Mouse (Mus musculus): ENCODE data around the gene Chil1.

Gene Chil1

DNA sequence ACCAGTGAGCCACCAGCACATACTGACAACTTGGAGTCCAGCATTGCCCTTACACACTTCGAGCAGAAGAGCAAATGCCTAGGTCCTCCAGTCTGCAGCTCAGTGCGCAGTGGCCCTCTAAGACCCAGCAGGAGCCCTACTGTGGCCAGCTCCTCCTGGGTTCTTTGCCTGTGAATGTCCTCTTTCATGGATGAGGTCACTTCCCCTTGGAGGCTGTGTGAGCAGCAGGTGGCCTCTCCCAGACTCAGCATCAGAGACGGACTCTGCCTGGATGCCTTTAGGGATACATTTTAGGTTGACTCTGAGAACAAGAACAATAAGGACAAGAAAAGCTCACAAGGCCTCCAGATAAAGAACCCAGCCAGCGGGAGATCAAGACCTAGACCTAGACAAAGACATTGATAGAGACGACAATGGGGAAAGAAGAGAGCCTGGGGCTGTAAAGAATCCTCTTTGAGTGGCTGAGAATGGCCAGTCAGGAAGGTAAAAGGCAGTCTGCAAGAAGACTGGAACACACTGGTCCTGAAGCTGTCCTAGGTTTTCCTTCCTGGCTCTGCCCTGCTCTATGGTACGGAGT is 28.3 kb downstream of the Chil1 start:
- no peak for DNase-seq

DNA sequence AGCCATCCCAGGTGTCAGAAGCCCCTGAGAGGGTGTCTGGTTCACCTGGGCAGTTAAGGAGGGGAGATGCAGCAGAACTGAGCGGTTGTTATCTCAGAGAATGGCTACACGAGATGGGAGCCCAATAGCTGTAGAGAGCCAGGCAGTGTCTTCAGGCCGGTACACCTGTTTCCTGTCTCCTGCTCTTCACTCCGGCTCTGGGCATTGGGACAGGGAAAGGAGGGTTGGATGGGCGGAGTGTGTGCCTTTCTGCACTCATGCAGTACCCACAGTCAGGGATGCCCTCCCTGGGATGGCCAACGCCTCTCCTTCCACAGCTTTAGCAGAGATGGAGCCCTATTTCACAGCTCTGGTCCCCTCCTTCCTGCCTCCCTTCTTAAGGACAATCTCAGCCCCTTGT is 29.1 kb downstream of the Chil1 start:
- no peak for DNase-seq

DNA sequence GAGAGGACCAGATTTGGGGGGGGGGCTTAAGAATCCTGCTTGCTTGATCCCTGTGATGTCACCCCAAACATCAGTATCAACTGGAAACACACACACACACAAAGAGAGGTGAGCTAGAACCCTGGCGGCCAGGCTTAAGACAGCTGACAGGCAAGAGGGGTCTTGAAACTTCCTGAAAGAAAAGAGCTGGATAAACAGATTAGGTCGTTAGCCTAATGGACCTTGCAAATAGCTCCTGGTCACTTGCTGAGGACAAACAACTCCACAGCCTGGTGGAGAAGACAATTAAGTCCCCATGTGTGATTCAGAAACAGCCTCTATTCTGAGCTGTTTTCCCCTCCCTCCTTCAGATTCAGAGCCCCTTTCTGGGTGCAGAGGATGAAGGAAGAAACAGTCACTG is 29.7 kb downstream of the Chil1 start:
- DNase-seq, result no peak

DNA sequence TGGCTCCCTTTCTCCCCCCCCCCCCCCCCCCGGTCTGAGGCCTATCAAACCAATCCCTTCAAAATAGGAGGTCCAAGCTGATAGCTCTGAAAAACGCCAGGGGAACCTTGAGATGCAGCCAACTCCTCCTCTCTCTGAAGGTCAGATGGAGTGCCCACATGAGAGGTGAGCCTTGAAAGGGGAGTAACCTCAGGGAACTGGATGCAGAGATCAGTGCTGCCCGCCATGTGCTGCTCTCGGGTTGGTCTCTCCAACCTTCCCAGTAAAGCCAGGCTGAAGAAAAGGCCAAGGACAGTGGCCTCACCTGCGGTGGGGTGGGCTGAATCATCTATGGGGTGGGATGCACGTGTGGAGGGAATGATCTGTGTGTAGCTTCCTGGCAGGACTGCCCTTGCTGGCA is 30.4 kb downstream of the Chil1 start:
- no peak for DNase-seq

DNA sequence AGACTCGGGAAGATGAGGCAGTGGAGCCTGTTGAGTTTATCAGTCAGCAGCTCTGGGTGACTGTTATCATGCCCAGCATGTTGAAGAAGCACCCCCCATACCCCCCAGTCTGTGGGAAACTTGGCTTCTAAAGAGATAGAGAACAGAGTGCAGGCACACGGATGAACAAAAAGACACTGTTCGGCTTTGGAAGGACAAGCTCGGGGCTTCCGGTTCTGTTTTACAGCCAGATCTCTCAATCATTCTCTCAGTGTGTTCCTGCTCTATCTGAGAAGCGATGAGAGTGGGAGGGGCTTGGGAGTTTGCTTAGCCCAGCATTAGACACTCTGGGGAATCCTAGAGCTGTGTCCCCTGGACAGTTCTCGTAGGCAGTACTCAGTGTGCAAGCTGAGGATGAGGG is 31.4 kb downstream of the Chil1 start:
- DNase-seq, result no peak

DNA sequence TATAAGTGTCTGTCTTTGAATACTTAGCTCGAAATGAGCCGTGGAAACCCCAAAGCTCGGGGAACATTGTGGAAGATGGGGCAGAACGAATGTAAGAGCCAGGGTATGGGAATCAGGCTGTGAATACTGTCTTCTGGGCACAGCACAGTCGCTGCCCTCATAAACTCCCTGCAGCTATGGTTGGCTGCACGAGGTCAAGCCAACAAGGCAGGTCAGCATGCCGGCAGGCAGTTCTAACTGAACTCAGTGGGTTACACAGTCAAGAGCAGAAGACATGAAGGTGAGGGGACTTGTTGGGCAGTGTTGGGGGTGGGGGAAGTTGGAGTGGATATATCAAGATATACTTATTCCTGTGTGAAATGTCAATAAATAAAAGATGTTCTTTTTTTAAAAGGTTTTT is 33.1 kb downstream of the Chil1 start:
- no peak for DNase-seq

DNA sequence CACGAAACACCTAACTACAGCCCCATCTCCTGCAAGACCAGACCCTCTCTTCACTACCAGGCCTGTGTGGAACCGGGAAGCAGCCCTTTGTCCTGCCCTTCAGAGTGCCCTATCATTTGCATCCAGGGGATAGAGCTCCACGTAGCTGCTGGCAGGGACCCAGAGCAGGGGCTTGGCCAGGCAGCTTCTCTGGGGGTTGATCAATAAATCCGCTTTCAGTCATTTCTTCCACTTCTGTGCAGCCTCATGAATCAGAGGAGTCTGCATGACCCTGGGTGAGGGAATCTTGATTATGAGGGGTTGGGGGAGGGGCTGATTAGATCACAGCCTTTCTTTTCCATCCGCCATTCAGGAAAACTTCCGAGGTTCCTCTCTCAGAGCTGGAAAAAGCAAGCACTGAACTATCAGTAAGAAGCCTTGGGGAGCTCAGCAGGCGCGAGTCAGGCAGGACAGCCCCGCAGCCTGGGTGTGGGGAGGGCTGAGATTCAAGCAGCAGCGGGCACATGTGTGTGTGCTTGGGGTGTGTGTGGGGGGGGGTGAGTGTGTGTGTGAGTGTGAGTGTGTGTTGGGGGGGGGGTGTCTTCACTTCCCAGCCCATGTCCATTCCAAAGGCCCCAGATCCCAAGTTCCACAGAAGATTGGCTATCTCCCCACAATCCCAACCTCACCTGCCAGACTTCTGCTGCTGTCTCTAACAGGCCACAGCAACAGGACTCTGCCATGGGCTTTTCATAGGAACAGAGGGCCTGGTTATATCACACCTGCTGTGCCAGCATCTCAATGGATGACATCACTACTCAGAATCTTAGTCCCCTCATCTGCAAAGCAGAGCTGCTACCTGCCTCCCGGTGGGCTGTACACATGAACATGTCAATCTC is 34.0 kb downstream of the Chil1 start:
- no peak for DNase-seq

DNA sequence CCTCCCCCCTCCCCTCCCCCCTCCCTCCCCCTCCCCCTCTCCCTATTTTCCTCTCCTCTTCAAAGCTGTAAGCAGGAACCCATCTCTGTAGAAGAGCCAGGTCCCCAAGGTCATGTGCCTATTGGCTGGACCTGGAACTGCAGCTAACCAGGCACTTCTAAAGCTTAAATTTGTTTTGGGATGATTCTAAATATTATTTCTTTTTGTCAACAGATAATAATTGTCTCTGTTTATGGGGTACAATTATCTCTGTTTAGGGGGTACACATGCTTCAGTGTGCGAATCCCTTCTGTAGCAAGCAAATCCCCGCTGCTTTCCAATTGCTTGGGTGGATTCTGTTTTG is 34.6 kb downstream of the Chil1 start:
- DNase-seq, result no peak

DNA sequence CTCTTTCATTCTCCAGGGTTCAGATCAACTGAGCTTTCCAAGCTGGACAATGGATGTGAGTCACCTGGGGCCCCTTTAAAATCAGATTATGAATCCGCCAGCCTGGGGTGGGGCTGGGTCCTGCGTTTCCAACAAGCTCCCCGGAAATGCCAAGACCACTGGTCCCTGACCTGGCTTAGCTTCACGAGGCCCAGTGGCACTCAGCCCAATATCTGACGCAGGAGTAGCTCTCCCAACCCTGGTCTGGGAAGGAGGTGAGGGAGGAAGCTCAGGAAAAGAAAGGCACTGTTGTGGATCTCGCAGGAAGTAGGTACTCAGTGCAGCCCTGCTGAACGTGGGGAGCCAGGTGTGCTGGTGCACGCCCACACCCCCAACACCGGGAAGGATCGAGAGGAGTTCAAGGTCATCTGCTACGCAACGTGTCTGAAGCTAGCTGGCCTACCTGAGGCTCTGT is 35.1 kb downstream of the Chil1 start:
- DNase-seq, result no peak

DNA sequence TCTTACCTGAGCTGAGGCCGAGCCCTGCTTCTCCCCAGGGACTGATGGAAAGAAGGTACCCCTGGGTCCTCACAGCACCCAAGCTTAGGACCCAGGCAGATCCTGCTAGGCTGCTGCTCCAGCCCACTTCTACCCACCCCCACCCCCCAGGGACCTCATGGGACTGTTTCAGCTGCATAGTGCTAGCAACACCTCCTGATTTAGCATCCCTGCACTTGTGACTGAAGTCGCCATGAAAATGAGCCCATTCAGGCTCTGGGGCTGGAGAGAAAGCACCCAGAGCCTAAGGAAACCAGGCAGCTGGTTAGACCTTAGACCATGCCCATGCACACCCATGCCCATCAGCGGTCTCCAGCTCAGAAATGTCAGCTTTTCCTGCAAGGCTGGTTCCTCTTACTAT is 36.0 kb downstream of the Chil1 start:
- DNase-seq, result no peak

DNA sequence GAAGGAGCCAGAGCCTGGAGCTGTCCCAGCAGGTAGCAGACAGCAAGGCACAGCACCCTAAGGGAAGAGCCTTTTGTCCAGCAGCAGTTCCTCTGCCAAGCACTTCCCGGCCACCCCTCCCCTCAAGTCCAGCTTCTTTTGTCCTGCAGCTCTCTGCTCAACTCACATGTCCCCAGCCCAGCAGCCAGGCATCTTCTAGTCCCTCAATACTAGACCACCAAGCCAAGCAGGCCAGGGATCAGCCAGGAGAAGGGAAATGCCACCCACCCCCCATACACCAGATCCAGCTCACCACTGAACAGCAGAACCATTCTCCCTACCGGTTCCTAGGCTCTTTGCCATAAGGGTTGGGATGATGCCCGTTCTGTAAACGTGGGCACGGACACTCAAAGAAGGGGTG is 37.6 kb downstream of the Chil1 start:
- DNase-seq, result no peak

DNA sequence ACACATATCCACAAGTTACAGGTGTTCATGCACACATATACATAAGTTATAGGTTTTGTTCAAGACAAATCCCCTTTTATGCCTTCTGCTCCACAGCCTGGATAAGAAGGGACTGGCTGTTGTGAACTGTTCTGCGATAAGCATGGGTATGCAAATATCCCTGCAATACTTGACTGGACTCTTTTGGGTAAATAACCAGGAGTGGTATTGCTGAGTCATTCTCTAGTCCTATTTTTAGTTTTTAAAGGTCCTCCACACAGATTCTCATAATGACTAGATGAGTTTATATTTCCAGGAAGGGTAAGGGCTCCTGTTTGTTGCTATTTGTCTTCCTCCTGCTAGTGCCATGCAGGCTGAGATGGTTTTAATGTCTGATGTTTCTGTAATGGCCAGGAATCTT is 39.2 kb downstream of the Chil1 start:
- no peak for DNase-seq

DNA sequence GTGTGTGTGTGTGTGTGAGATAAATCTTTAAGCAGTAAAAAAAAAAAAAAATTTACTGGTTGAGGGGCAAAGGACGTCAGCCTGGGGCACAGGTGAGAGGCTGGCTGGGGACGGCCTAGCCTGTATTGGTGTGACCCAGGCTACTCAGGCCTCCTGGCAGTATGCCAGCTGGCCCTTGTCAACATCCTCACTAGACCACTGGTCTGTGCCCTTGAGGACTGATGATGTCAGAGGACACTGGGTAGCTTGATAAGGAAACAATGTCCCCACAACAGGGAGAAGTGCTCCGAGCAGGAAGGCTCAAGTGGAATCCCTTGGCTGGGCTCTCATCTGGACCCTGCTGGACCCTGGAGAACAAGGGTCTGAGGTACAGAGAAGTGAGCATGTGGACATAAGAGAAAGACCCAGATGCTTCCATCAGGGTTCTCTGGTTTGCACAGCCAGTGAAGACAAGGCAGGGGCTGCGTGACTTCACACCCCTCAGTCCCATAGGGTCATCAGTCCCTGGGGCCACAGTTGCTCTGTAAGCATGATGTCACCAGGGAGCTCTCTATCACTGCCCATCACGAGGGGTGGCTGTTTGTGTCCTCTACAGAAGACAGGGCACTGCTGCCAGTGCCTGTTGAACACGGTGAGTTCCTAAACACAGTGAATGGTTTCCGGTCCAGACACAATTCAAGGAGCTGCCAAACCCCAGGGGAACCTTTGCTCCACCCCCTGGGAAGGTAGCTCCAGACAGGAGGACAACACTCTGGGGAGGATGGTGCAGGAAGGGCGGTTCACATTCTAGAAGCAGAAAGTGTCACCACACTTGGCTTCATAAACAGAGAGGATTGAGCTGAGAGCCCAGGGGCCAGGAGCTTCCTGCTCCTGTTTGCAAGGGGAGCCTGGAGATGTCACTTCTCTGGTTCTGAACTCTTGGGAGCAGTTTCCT is 40.4 kb downstream of the Chil1 start:
- no peak for DNase-seq

DNA sequence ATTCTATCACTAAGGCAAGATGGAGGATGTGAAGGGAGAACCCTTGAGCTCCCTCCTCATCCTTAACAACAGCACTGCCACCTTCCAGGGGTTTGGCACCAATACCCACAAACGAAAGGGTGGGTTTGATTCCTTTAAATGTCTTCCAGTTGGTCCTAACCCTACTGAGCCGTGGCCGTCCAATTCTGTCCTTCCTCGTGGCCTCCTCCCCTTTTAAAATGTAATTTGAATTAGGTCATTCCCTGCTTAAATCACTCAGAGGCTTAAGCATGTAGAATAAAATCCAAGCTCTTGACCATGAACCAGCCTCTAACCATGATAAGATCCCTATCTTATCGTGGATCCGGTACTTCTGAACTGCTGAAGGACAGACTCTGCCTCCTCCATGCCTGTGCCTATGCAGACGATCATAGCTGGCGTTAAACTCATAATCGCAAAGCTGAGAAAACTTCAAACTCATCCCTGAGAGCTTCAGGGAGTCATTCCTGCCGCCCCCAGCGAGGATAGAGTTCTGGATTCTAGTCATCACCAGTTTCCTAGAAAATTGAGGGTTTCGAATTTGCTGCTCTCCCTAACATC is 42.8 kb downstream of the Chil1 start:
- no peak for DNase-seq

DNA sequence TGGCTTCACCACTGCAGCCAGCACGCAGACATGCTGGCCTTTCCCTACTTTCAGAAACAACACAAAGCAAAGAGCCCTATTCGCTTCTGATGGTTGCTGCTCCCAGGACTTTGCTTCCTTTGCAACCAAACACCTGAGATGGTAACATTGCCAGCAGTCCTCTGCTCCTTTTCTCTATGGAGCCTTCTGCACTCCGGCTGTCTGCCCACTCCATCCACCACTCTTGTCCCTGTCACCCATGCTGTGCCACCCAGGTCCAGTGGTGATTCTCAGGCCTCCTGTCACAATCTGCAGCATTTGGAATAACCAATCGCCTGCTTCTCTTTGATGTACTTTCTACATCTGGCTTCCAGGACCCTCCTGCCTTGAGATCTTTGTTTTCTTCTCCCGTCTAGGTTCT is 43.4 kb downstream of the Chil1 start:
- DNase-seq, result no peak

DNA sequence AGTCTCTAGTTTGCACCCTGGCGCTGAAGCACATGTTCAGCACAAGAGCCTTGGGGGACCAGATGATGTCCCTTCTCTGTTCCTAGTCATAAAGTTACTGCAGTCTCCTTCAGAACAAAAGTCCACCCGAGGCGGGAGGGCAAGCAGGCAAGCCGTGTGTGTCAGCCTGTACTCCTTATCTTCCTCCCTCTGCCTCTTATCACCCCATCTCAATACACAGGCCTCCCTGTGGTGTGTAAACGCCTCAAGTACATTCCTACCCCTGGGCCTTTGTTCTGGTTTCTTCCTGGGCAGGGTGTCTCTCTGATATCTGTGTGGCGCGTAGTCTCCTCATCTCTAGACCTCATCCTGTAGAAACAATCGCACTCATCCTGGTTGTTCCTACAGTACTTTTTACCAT is 44.8 kb downstream of the Chil1 start:
- no peak for DNase-seq

DNA sequence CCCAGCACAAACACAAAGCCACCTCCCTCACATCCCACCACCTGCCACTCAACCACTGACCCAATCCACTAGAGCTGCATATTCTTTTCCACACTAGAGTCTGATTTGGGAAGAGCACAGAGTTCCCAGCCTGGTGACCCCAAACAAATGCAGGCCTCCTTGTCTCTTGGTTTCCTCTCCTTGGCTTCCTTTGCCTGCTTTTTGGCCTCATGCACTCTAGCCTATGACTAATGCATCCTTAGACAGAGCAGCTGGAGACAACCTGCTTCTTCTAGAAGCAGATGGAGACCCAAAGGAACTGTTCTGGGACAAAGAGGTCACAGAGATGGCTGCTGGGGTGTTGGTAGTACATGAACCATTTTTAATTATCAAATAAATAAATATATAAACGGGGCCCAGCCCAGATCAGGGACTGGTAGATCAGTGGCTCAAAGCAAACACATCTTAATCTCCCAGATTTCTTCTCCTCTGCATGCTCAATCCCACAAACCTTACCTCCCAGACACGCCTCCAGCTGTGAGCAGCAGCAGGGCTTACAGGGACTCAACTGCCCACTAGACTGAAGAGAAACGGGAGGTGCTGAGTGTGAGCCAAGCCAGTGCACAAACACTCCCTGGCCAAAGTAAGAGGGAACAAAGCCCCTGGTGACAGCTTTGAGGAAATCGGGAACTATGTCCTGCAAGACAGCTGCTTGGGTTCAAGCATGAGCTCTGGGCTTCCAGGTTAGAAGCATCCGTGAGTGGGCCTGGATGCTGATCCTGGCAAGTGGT is 48.0 kb downstream of the Chil1 start:
- DNase-seq, result no peak

DNA sequence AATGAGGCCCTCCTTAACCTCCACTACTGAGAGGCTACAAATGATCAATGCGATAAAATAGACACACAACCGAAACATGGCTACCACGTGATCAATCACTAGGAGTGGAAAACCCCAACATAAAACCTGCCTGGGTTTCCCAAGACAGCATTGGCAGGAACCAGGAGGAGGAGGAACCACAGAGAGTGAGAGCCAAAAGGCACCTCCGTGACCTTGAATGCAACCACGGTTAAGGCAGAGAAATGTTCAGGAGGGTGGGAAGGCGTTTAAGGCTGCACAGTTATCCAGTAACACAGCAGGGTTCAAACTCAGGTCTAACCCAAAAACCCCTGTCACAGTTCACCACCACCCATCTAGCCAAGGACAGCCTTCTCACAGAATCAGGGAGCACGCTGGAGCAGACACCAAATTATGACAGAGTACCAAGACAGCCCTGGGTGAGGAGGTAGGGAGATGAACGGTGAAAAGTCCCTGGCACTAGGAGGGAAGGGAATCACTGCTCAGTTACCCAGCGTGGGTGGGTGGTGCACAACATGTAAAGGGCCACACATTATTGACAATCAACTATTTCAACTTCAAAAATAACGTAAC is 48.8 kb downstream of the Chil1 start:
- DNase-seq, result no peak

DNA sequence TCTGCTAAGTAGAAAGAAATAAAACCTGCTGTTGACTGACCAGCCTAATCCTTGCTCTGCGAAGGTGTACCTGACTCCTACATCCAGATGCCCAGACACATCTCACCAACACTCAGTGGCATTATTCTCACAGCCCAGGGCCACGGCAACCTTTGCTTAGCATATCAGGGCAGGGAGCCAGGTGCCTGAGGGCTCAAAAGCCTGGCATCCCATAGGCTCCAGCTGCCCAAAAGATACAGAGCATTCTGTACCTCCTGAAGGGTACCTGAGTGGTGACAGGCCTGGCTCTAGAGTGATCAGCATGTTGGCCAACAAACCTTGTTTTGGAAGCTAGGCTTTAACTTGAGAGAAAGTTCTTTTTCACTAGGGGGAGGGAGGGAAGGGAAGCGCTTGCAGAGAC is 49.3 kb downstream of the Chil1 start:
- DNase-seq, result no peak

DNA sequence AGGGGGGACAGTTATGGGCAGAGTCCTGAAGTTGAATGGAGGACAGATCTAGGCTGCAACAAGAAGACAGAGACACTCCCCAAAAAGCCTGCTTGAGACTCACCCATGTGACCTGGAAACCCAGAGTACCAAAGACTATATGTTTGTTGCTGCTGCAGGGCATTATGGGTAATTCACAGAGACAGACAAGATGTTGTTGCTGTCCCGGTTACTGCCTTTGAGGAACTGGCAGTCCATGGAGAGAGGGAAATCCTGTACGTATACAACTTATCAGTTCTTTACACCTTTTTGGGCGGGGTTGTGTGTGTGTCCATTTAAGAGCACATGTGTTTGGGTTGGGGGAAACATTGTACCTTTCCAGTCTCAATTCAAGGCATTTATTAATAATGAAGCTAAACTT is 49.7 kb downstream of the Chil1 start:
- DNase-seq, result no peak

DNA sequence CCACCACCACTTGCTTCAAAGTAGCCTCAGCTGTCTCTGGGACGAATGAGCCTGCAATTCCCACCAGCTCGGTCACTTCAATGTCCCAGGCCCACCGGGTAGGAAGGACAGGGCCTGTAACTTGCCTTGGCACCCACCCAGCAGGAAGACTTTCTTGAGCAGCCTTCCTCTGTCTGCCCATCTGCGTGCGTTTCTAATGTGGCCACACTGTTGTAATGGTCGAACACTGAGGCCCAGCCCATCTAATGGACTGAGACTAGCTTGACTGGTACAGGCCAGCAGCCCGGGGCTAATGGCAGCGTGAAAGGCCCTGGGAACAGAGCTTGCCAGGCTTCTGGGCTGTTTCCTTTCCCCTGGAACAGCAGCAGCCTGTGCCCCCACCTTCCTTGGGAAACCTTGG is 50.4 kb downstream of the Chil1 start:
- no peak for DNase-seq
